Mouse (Mus musculus): ENCODE measurements at regions not wholly inside any gene's neighbourhood (a gene's known extent, or its start where the extent isn't known, plus 50 kb on each side); places are given as distances from the start of the nearest gene placed in this dataset.

- H3K4me1 ChIP-seq (replicated peaks) = no peaks in the 10 kb centered on the region
- H3K9ac ChIP-seq (replicated peaks) = no peak overlapping the region
- no peak overlapping the region for H3K4me2 ChIP-seq
- no peaks in the 10 kb centered on the region for H3K36me3 ChIP-seq
- H3K27me3 ChIP-seq = no peaks in the 10 kb centered on the region
- no peak overlapping the region for H3K27ac ChIP-seq
- H3K4me3 ChIP-seq (replicated peaks) = no peak overlapping the region
- no peaks in the 10 kb centered on the region for H3K9me3 ChIP-seq
- WGBS = 85% methylated on average over 3 of the region's 3 CpGs
- no peak for ATAC-seq (ENCODE audit: insufficient number of reproducible peaks, insufficient read depth, low FRiP score, low TSS enrichment, low read depth)
Observed at GRCm38 (mm10) chr6:147832521-147832920, 214.5 kb upstream of the Far2 start.

- no peaks in the 10 kb centered on the region for H3K36me3 ChIP-seq
- no peak for ATAC-seq (ENCODE audit: insufficient number of reproducible peaks, insufficient read depth, low FRiP score, low TSS enrichment, low read depth)
- no peak overlapping the region for H3K9ac ChIP-seq (replicated peaks)
- no peak overlapping the region for H3K4me3 ChIP-seq (replicated peaks)
- 80% methylated on average over 3 of the region's 3 CpGs for WGBS
- H3K27me3 ChIP-seq = no peaks in the 10 kb centered on the region
- H3K4me2 ChIP-seq = no peak overlapping the region
- no peaks in the 10 kb centered on the region for H3K4me1 ChIP-seq (replicated peaks)
- no peaks in the 10 kb centered on the region for H3K9me3 ChIP-seq
- H3K27ac ChIP-seq = no peak overlapping the region
Observed at GRCm38 (mm10) chr6:147833501-147833900, 213.6 kb upstream of the Far2 start.

GRCm38 (mm10) chr6:147838846-147839245, 208.2 kb upstream of the Far2 start:
- Histone ChIP-seq H3K4me3 (replicated peaks) (no peak overlapping the region), H3K9me3 (no peaks in the 10 kb centered on the region), H3K27ac (no peak overlapping the region), H3K36me3 (no peaks in the 10 kb centered on the region), H3K27me3 (no peaks in the 10 kb centered on the region), H3K4me1 (replicated peaks) (no peaks in the 10 kb centered on the region), H3K4me2 (no peak overlapping the region), H3K9ac (replicated peaks) (no peak overlapping the region)
- 78% methylated on average over 5 of the region's 5 CpGs for WGBS
- no peak for ATAC-seq (ENCODE audit: insufficient number of reproducible peaks, insufficient read depth, low FRiP score, low TSS enrichment, low read depth)

GRCm38 (mm10) chr6:147849988-147850387, 197.1 kb upstream of the Far2 start:
- H3K4me3 ChIP-seq (replicated peaks) = no peak overlapping the region
- H3K4me1 ChIP-seq (replicated peaks) = no peaks in the 10 kb centered on the region
- H3K27me3 ChIP-seq = no peaks in the 10 kb centered on the region
- ATAC-seq (ENCODE audit: insufficient number of reproducible peaks, insufficient read depth, low FRiP score, low TSS enrichment, low read depth) = no peak
- H3K4me2 ChIP-seq = no peak overlapping the region
- no peaks in the 10 kb centered on the region for H3K36me3 ChIP-seq
- no peak overlapping the region for H3K27ac ChIP-seq
- no peaks in the 10 kb centered on the region for H3K9me3 ChIP-seq
- 94% methylated on average over 2 of the region's 2 CpGs for WGBS
- no peak overlapping the region for H3K9ac ChIP-seq (replicated peaks)

GRCm38 (mm10) chr6:147861116-147861515, 185.9 kb upstream of the Far2 start:
- H3K27me3 ChIP-seq = no peaks in the 10 kb centered on the region
- ATAC-seq (ENCODE audit: insufficient number of reproducible peaks, insufficient read depth, low FRiP score, low TSS enrichment, low read depth) = no peak
- H3K27ac ChIP-seq = no peak overlapping the region
- H3K4me1 ChIP-seq (replicated peaks) = no peaks in the 10 kb centered on the region
- H3K9ac ChIP-seq (replicated peaks) = no peak overlapping the region
- no peak overlapping the region for H3K4me2 ChIP-seq
- H3K9me3 ChIP-seq = no peaks in the 10 kb centered on the region
- no peaks in the 10 kb centered on the region for H3K36me3 ChIP-seq
- 55% methylated on average over 2 of the region's 2 CpGs for WGBS
- no peak overlapping the region for H3K4me3 ChIP-seq (replicated peaks)

GRCm38 (mm10) chr6:147871033-147871432, 176.0 kb upstream of the Far2 start:
- H3K9me3 ChIP-seq = no peaks in the 10 kb centered on the region
- H3K4me2 ChIP-seq = no peak overlapping the region
- no peaks in the 10 kb centered on the region for H3K27me3 ChIP-seq
- H3K9ac ChIP-seq (replicated peaks) = no peak overlapping the region
- 84% methylated on average over 3 of the region's 3 CpGs for WGBS
- no peaks in the 10 kb centered on the region for H3K4me1 ChIP-seq (replicated peaks)
- H3K27ac ChIP-seq = no peak overlapping the region
- H3K4me3 ChIP-seq (replicated peaks) = no peak overlapping the region
- no peaks in the 10 kb centered on the region for H3K36me3 ChIP-seq
- no peak for ATAC-seq (ENCODE audit: insufficient number of reproducible peaks, insufficient read depth, low FRiP score, low TSS enrichment, low read depth)

GRCm38 (mm10) chr6:147873173-147873572, 173.9 kb upstream of the Far2 start:
- Histone ChIP-seq H3K36me3 (no peaks in the 10 kb centered on the region), H3K4me2 (no peak overlapping the region), H3K27me3 (no peaks in the 10 kb centered on the region), H3K4me1 (replicated peaks) (no peaks in the 10 kb centered on the region), H3K9ac (replicated peaks) (no peak overlapping the region), H3K9me3 (no peaks in the 10 kb centered on the region), H3K27ac (no peak overlapping the region), H3K4me3 (replicated peaks) (no peak overlapping the region)
- ATAC-seq (ENCODE audit: insufficient number of reproducible peaks, insufficient read depth, low FRiP score, low TSS enrichment, low read depth) = no peak
- WGBS = 79% methylated on average over 3 of the region's 3 CpGs

GRCm38 (mm10) chr6:147878485-147878884, 168.6 kb upstream of the Far2 start:
- Histone ChIP-seq H3K4me2 (no peak overlapping the region), H3K9me3 (no peaks in the 10 kb centered on the region), H3K27me3 (no peaks in the 10 kb centered on the region), H3K27ac (no peak overlapping the region), H3K9ac (replicated peaks) (no peak overlapping the region), H3K4me3 (replicated peaks) (no peak overlapping the region), H3K4me1 (replicated peaks) (no peaks in the 10 kb centered on the region), H3K36me3 (no peaks in the 10 kb centered on the region)
- no peak for ATAC-seq (ENCODE audit: insufficient number of reproducible peaks, insufficient read depth, low FRiP score, low TSS enrichment, low read depth)
- 81% methylated on average over 3 of the region's 3 CpGs for WGBS

GRCm38 (mm10) chr6:147885902-147886301, 161.2 kb upstream of the Far2 start:
- H3K9me3 ChIP-seq = peaks cover 10% of the 10 kb centered on the region; the same call in 1 of the 2 replicates
- 88% methylated on average over 4 of the region's 4 CpGs for WGBS
- H3K4me2 ChIP-seq = no peak overlapping the region
- no peak for ATAC-seq (ENCODE audit: insufficient number of reproducible peaks, insufficient read depth, low FRiP score, low TSS enrichment, low read depth)
- H3K4me1 ChIP-seq (replicated peaks) = no peaks in the 10 kb centered on the region
- no peak overlapping the region for H3K4me3 ChIP-seq (replicated peaks)
- no peak overlapping the region for H3K9ac ChIP-seq (replicated peaks)
- no peak overlapping the region for H3K27ac ChIP-seq
- H3K27me3 ChIP-seq = no peaks in the 10 kb centered on the region
- H3K36me3 ChIP-seq = no peaks in the 10 kb centered on the region

GRCm38 (mm10) chr6:147919697-147920096, 127.4 kb upstream of the Far2 start:
- Histone ChIP-seq H3K9me3 (no peaks in the 10 kb centered on the region), H3K27me3 (0 out of 2 replicates have a peak, but pooled peaks cover 4% of the 10 kb centered on the region), H3K4me1 (replicated peaks) (no peaks in the 10 kb centered on the region), H3K9ac (replicated peaks) (no peak overlapping the region), H3K36me3 (no peaks in the 10 kb centered on the region), H3K4me2 (no peak overlapping the region), H3K4me3 (replicated peaks) (no peak overlapping the region), H3K27ac (no peak overlapping the region)
- WGBS = 88% methylated on average over 1 of the region's 1 CpGs
- no peak for ATAC-seq (ENCODE audit: insufficient number of reproducible peaks, insufficient read depth, low FRiP score, low TSS enrichment, low read depth)

- Histone ChIP-seq H3K9me3 (0 out of 2 replicates have a peak, but pooled peaks cover 5% of the 10 kb centered on the region), H3K4me3 (replicated peaks) (no peak overlapping the region), H3K9ac (replicated peaks) (no peak overlapping the region), H3K27ac (no peak overlapping the region), H3K4me2 (no peak overlapping the region), H3K4me1 (replicated peaks) (no peaks in the 10 kb centered on the region), H3K36me3 (no peaks in the 10 kb centered on the region), H3K27me3 (0 out of 2 replicates have a peak, but pooled peaks cover 4% of the 10 kb centered on the region)
- 84% methylated on average over 5 of the region's 5 CpGs for WGBS
- ATAC-seq (ENCODE audit: insufficient number of reproducible peaks, insufficient read depth, low FRiP score, low TSS enrichment, low read depth) = no peak
Observed at GRCm38 (mm10) chr6:147921091-147921490, 126.0 kb upstream of the Far2 start.

GRCm38 (mm10) chr6:147922506-147922905, 124.6 kb upstream of the Far2 start:
- Histone ChIP-seq H3K9ac (replicated peaks) (no peak overlapping the region), H3K4me2 (no peak overlapping the region), H3K27ac (no peak overlapping the region), H3K4me3 (replicated peaks) (no peak overlapping the region), H3K36me3 (no peaks in the 10 kb centered on the region), H3K9me3 (0 out of 2 replicates have a peak, but pooled peaks cover 5% of the 10 kb centered on the region), H3K27me3 (0 out of 2 replicates have a peak, but pooled peaks cover 4% of the 10 kb centered on the region), H3K4me1 (replicated peaks) (no peaks in the 10 kb centered on the region)
- 79% methylated on average over 5 of the region's 5 CpGs for WGBS
- ATAC-seq (ENCODE audit: insufficient number of reproducible peaks, insufficient read depth, low FRiP score, low TSS enrichment, low read depth) = no peak

Measured in limb, embryonic 12.5 days (tissue).